Mouse (Mus musculus) embryonic facial prominence, embryonic 11.5 days (tissue): ENCODE data around the gene Cep152. TPM values are rescaled to one million over a fixed set of nuclear protein-coding genes. Genes with fewer than 3 reads are reported as not detected.

Source experiments
- ATAC-seq: fragments of 200-750 bp; cut with Nextera tagmentation; replicated peaks from 2 replicates; pipeline ENCODE4 v1.8.0; 2017; ENCODE audit warnings: low read depth; ENCODE audit not compliant: insufficient number of reproducible peaks, low FRiP score, low TSS enrichment
- DNase-seq: peaks from one replicate; pipeline ENCODE4 v3.0.0-alpha.2; 2015; ENCODE audit warnings: low spot score
- H3K27ac ChIP-seq: fragments of 300-500 bp; sonication (generic); replicated peaks from 2 replicates; pipeline ENCODE4 v1.5.1; 2014; ENCODE audit warnings: mild to moderate bottlenecking, low read depth, low read length, control low read depth
- H3K27me3 ChIP-seq: fragments of 300-500 bp; sonication (generic); 2 replicates; pipeline ENCODE4 v1.6.1; 2014; ENCODE audit warnings: mild to moderate bottlenecking, low read length, moderate library complexity, mixed read lengths; ENCODE audit not compliant: control insufficient read depth, insufficient read depth
- H3K36me3 ChIP-seq: fragments of 300-500 bp; sonication (generic); replicated peaks from 2 replicates; pipeline ENCODE4 v1.6.1; 2014; ENCODE audit warnings: low read depth, mild to moderate bottlenecking, low read length, moderate library complexity, mixed read lengths; ENCODE audit not compliant: control insufficient read depth, insufficient read depth
- H3K4me1 ChIP-seq: fragments of 300-500 bp; sonication (generic); 2 replicates; pipeline ENCODE4 v1.6.1; 2014; ENCODE audit warnings: low read length, mixed read lengths; ENCODE audit not compliant: control insufficient read depth, insufficient read depth
- H3K4me2 ChIP-seq: fragments of 300-500 bp; sonication (generic); 2 replicates; pipeline ENCODE4 v1.6.1; 2014; ENCODE audit warnings: low read depth, mild to moderate bottlenecking, control low read depth, low read length, moderate library complexity
- H3K4me3 ChIP-seq: fragments of 300-500 bp; sonication (generic); 2 replicates; pipeline ENCODE4 v1.5.1; 2014; ENCODE audit warnings: low read depth, low read length, control low read depth
- H3K9ac ChIP-seq: fragments of 300-500 bp; sonication (generic); replicated peaks from 2 replicates; pipeline ENCODE4 v1.6.1; 2014; ENCODE audit warnings: mild to moderate bottlenecking, control low read depth, low read length
- H3K9me3 ChIP-seq: fragments of 300-500 bp; sonication (generic); replicated peaks from 2 replicates; pipeline ENCODE4 v1.6.1; 2016; ENCODE audit warnings: mild to moderate bottlenecking, low read length, inconsistent platforms, mixed read lengths; ENCODE audit not compliant: control insufficient read depth
- WGBS: fragments of 180-500 bp; shearing (Covaris S2); extraction: QIAGEN DNeasy Blood & Tissue Kit; methylation state at CpG from one replicate; pipeline ENCODE4 v1.1.7; 2014; 5-methylcytosine and 5-hydroxymethylcytosine counted together
- polyA plus RNA-seq: library from polyadenylated mRNA; unstranded; fragments of >200 nt; fragmentation: Nextera tagmentation; extraction: Ambion mirVana; gene quantifications from 2 replicates; pipeline ENCODE4 v1.2.1, GENCODE M21; 2014

Gene Cep152
- polyA plus RNA-seq, 1 experiment from 2014 or later, result 8.7 TPM

- H3K9ac ChIP-seq, result no peak overlapping the region
- H3K36me3 ChIP-seq, result no peaks in the 10 kb centered on the region
- 89% methylated on average over 14 of the region's 14 CpGs for WGBS
- DNase-seq, result no peak
- no peaks in the 10 kb centered on the region for H3K27me3 ChIP-seq
- no peak overlapping the region for H3K27ac ChIP-seq
- H3K4me3 ChIP-seq, result no peak overlapping the region
- no peak overlapping the region for H3K4me2 ChIP-seq
- ATAC-seq, result no peak
- H3K4me1 ChIP-seq, result no peaks in the 10 kb centered on the region
- H3K9me3 ChIP-seq, result no peaks in the 10 kb centered on the region
Measured at GRCm38 (mm10) chr2:125650742-125651352, 25.9 kb upstream of the Cep152 start.

GRCm38 (mm10) chr2:125650038-125650437 is 25.1 kb upstream of the Cep152 start:
- H3K36me3 ChIP-seq, result no peaks in the 10 kb centered on the region
- no peak overlapping the region for H3K27ac ChIP-seq
- no peak overlapping the region for H3K4me2 ChIP-seq
- H3K4me1 ChIP-seq, result no peaks in the 10 kb centered on the region
- H3K9ac ChIP-seq, result no peak overlapping the region
- 84% methylated on average over 5 of the region's 5 CpGs for WGBS
- H3K4me3 ChIP-seq, result no peak overlapping the region
- no peaks in the 10 kb centered on the region for H3K9me3 ChIP-seq
- DNase-seq, result no peak
- no peaks in the 10 kb centered on the region for H3K27me3 ChIP-seq
- no peak for ATAC-seq

- H3K9ac ChIP-seq, result no peak overlapping the region
- H3K4me3 ChIP-seq, result no peak overlapping the region
- no peak overlapping the region for H3K27ac ChIP-seq
- no peaks in the 10 kb centered on the region for H3K27me3 ChIP-seq
- ATAC-seq, result no peak
- no peak overlapping the region for H3K4me2 ChIP-seq
- H3K4me1 ChIP-seq, result no peaks in the 10 kb centered on the region
- no peaks in the 10 kb centered on the region for H3K9me3 ChIP-seq
- no peak for DNase-seq
- WGBS, result 86% methylated on average over 6 of the region's 6 CpGs
- no peaks in the 10 kb centered on the region for H3K36me3 ChIP-seq
Measured at GRCm38 (mm10) chr2:125644912-125645311, 20.0 kb upstream of the Cep152 start.

GRCm38 (mm10) chr2:125637331-125637730 is 12.4 kb upstream of the Cep152 start:
- WGBS, result 73% methylated on average over 7 of the region's 7 CpGs

GRCm38 (mm10) chr2:125630010-125630409 is 5.1 kb upstream of the Cep152 start:
- Histone ChIP-seq H3K36me3 (no peaks in the 10 kb centered on the region), H3K9ac (no peak overlapping the region), H3K4me2 (no peak overlapping the region; the same call in 1 of the 2 replicates), H3K9me3 (no peaks in the 10 kb centered on the region), H3K27me3 (no peaks in the 10 kb centered on the region), H3K4me3 (no peak overlapping the region), H3K27ac (no peak overlapping the region), H3K4me1 (no peaks in the 10 kb centered on the region)
- no peak for ATAC-seq
- DNase-seq, result no peak
- WGBS, result 94% methylated on average over 2 of the region's 2 CpGs

More at GRCm38 (mm10) chr2:125637331-125637730, 12.4 kb upstream of the Cep152 start:
- Histone ChIP-seq H3K27ac (no peak overlapping the region), H3K36me3 (no peaks in the 10 kb centered on the region), H3K4me2 (no peak overlapping the region), H3K4me3 (no peak overlapping the region), H3K9ac (no peak overlapping the region), H3K9me3 (no peaks in the 10 kb centered on the region), H3K4me1 (no peaks in the 10 kb centered on the region), H3K27me3 (no peaks in the 10 kb centered on the region)
- DNase-seq (no peak), ATAC-seq (no peak)

- no peak overlapping the region for H3K4me2 ChIP-seq
- 83% methylated on average over 6 of the region's 6 CpGs for WGBS
Measured at GRCm38 (mm10) chr2:125628487-125628886, 3.6 kb upstream of the Cep152 start.

GRCm38 (mm10) chr2:125626536-125626935 is 1.6 kb upstream of the Cep152 start:
- ATAC-seq, result no peak
- DNase-seq, result no peak

More at GRCm38 (mm10) chr2:125628487-125628886, 3.6 kb upstream of the Cep152 start:
- Histone ChIP-seq H3K4me1 (no peaks in the 10 kb centered on the region; the same call in 1 of the 2 replicates), H3K9me3 (no peaks in the 10 kb centered on the region), H3K36me3 (no peaks in the 10 kb centered on the region), H3K4me3 (no peak overlapping the region), H3K27me3 (no peaks in the 10 kb centered on the region), H3K9ac (no peak overlapping the region), H3K27ac (no peak overlapping the region)
- no peak for DNase-seq
- ATAC-seq, result no peak

GRCm38 (mm10) chr2:125624127-125624685 is 707 bp downstream of the Cep152 start:
- Histone ChIP-seq H3K27me3 (no peaks in the 10 kb centered on the region), H3K4me1 (no peaks in the 10 kb centered on the region; the same call in 1 of the 2 replicates), H3K9ac (peak overlapping the region; percentile 71), H3K9me3 (no peaks in the 10 kb centered on the region), H3K27ac (no peak overlapping the region), H3K36me3 (no peaks in the 10 kb centered on the region), H3K4me3 (peak overlapping the region; percentile 86), H3K4me2 (peak overlapping the region; percentile 59)
- DNase-seq (no peak), ATAC-seq (no peak; the same call in 1 of the 2 replicates)
- 14% methylated on average over 9 of the region's 9 CpGs for WGBS

More at GRCm38 (mm10) chr2:125626536-125626935, 1.6 kb upstream of the Cep152 start:
- Histone ChIP-seq H3K4me1 (no peaks in the 10 kb centered on the region; the same call in 1 of the 2 replicates), H3K27ac (no peak overlapping the region), H3K36me3 (no peaks in the 10 kb centered on the region), H3K9ac (no peak overlapping the region), H3K9me3 (no peaks in the 10 kb centered on the region), H3K4me3 (no peak overlapping the region), H3K27me3 (no peaks in the 10 kb centered on the region), H3K4me2 (no peak overlapping the region)
- 88% methylated on average over 4 of the region's 4 CpGs for WGBS
